ENCODE assay signal across 10 mouse cellular contexts in genomic region chr3:122073595-122073994, GRCm38 (mm10). TPM values are rescaled to one million over a fixed set of nuclear protein-coding genes. Genes with fewer than 3 reads are reported as not detected.
A peak's percentile ranks its signal among the peaks of the same experiment; 100 is the strongest.
DNase-seq lines count a peak whose midpoint lies in the region; ATAC-seq and TF ChIP-seq lines count a peak whose summit lies in the region.
"Had no signal": no experiment of that assay in that cellular context is flagged by ENCODE, and none has a peak within 500 bp of the region (broad histone marks: within the 10 kb centered on the region; RNA-seq: fewer than 3 reads in every experiment).

No protein-coding gene starts in this region.

- H3K27ac ChIP-seq in gastrocnemius, adult 2 months: peak overlapping the region; percentile 78
- H3K27ac ChIP-seq in kidney, embryonic 14.5 days (ENCODE audit: low read depth, low read length): peak overlapping the region; percentile 83; the same call in 1 of the 2 replicates
- H3K27ac ChIP-seq in hindbrain, postnatal 0 days: peak overlapping the region; percentile 66; the same call in 1 of the 2 replicates
- peak overlapping the region; percentile 69 for H3K27ac ChIP-seq in liver, embryonic 15.5 days (replicated peaks)
- H3K27ac ChIP-seq: forebrain, embryonic 12.5 days had no signal

- 60% methylated on average over 5 of the region's 5 CpGs for WGBS in kidney, embryonic 14.5 days
- 75% methylated on average over 5 of the region's 5 CpGs for WGBS in hindbrain, postnatal 0 days
- WGBS in liver, embryonic 15.5 days (ENCODE audit: insufficient replicate concordance): 60% methylated on average over 5 of the region's 5 CpGs

- no peak overlapping the region for H3K4me2 ChIP-seq in kidney, embryonic 14.5 days (replicated peaks; ENCODE audit: low read depth, low read length)
- no peak overlapping the region for H3K4me2 ChIP-seq in hindbrain, postnatal 0 days (ENCODE audit: low read depth, low read length)
- no peak overlapping the region for H3K4me2 ChIP-seq in liver, embryonic 15.5 days
- H3K4me2 ChIP-seq: forebrain, embryonic 12.5 days; midbrain, embryonic 13.5 days had no signal

- TF ChIP-seq CTCF in gastrocnemius, adult 2 months (IDR thresholded peaks at IDR 0.05): no peak
- TF ChIP-seq CTCF in hindbrain, postnatal 0 days (IDR thresholded peaks at IDR 0.05; ENCODE audit: low read depth): no peak

- ATAC-seq in kidney, embryonic 14.5 days (ENCODE audit: low FRiP score, low TSS enrichment): no peak
- ATAC-seq in hindbrain, postnatal 0 days: no peak
- no peak for ATAC-seq in liver, embryonic 15.5 days (ENCODE audit: insufficient read depth)
- no peak for ATAC-seq in erythroid progenitor cell, adult 5-6 weeks (replicated peaks; ENCODE audit: low FRiP score, poor library complexity, severe bottlenecking)

- no peak for DNase-seq in gastrocnemius, adult 2 months
- DNase-seq in gastrocnemius, postnatal 10 days: no peak
- DNase-seq in kidney, postnatal 4 days: no peak
- DNase-seq in hindbrain, postnatal 0 days (ENCODE audit: low spot score): no peak
- no peak for DNase-seq in cerebellum, adult 11-12 months

- H3K27me3 ChIP-seq in kidney, embryonic 14.5 days (ENCODE audit: control insufficient read depth, insufficient read depth, low read length): no peaks in the 10 kb centered on the region
- no peaks in the 10 kb centered on the region for H3K27me3 ChIP-seq in hindbrain, postnatal 0 days (ENCODE audit: insufficient read depth, low read length)
- H3K27me3 ChIP-seq in liver, embryonic 15.5 days: no peaks in the 10 kb centered on the region

- H3K4me1 ChIP-seq in kidney, embryonic 14.5 days (ENCODE audit: control insufficient read depth, insufficient read depth, low read length): peaks cover 31% of the 10 kb centered on the region
- no peaks in the 10 kb centered on the region; the same call in 1 of the 2 replicates for H3K4me1 ChIP-seq in hindbrain, postnatal 0 days (ENCODE audit: insufficient read depth, low read length)
- H3K4me1 ChIP-seq in liver, embryonic 15.5 days (replicated peaks): peaks cover 8% of the 10 kb centered on the region; the same call in 1 of the 2 replicates

- no peak overlapping the region for H3K9ac ChIP-seq in kidney, embryonic 14.5 days (ENCODE audit: low read depth, low read length)
- no peak overlapping the region for H3K9ac ChIP-seq in hindbrain, postnatal 0 days (replicated peaks; ENCODE audit: low read length)
- H3K9ac ChIP-seq in liver, embryonic 15.5 days: no peak overlapping the region
- H3K9ac ChIP-seq: forebrain, embryonic 12.5 days; midbrain, embryonic 13.5 days had no signal

- no peaks in the 10 kb centered on the region for H3K9me3 ChIP-seq in kidney, embryonic 14.5 days (ENCODE audit: control insufficient read depth, low read length)
- H3K9me3 ChIP-seq in hindbrain, postnatal 0 days (ENCODE audit: low read length): no peaks in the 10 kb centered on the region
- no peaks in the 10 kb centered on the region for H3K9me3 ChIP-seq in liver, embryonic 15.5 days (replicated peaks)
- H3K9me3 ChIP-seq: forebrain, embryonic 12.5 days; midbrain, embryonic 13.5 days had no signal

- intact Hi-C loops in gastrocnemius, adult 2 months (cut with DNase I): no loop called here

- no peaks in the 10 kb centered on the region for H3K36me3 ChIP-seq in kidney, embryonic 14.5 days (ENCODE audit: control insufficient read depth, insufficient read depth, low read length)
- H3K36me3 ChIP-seq in hindbrain, postnatal 0 days (ENCODE audit: insufficient read depth, low read length): no peaks in the 10 kb centered on the region
- no peaks in the 10 kb centered on the region for H3K36me3 ChIP-seq in liver, embryonic 15.5 days (replicated peaks)
- H3K36me3 ChIP-seq: forebrain, embryonic 12.5 days; midbrain, embryonic 13.5 days had no signal

- H3K4me3 ChIP-seq in gastrocnemius, adult 2 months: no peak overlapping the region
- no peak overlapping the region for H3K4me3 ChIP-seq in kidney, embryonic 14.5 days (ENCODE audit: low read length)
- no peak overlapping the region for H3K4me3 ChIP-seq in hindbrain, postnatal 0 days (ENCODE audit: low read length)
- no peak overlapping the region for H3K4me3 ChIP-seq in liver, embryonic 15.5 days (replicated peaks)
- H3K4me3 ChIP-seq: forebrain, embryonic 12.5 days; midbrain, embryonic 13.5 days had no signal

RNA-seq across cellular contexts. Expression of gene Abca4, which starts 29.4 kb away (rescaled TPM):
- total RNA-seq in gastrocnemius, adult 2 months (2021): under 1 TPM; 0.79 to 0.95 TPM
- 1 to 10 TPM; 1.8 to 2.3 TPM for total RNA-seq in gastrocnemius, postnatal 10 days (2021)
- 0.70 and 0.84 TPM in 2 replicates for polyA plus RNA-seq in kidney, embryonic 14.5 days (2014; fragmentation: Nextera tagmentation; extraction: Ambion mirVana)
- 8.7 and 11.7 TPM in 2 replicates for total RNA-seq in hindbrain, postnatal 0 days (2014; rRNA removed)
- polyA plus RNA-seq in hindbrain, postnatal 0 days (2015; fragmentation: Nextera tagmentation; extraction: Ambion mirVana): 3.9 and 4.8 TPM in 2 replicates
- polyA plus RNA-seq in liver, embryonic 15.5 days (2015; fragmentation: Nextera tagmentation; extraction: Ambion mirVana): 0.26 and 0.31 TPM in 2 replicates
- 1.8 TPM in 1 of 2 replicates, not detected in the other for total RNA-seq in erythroid progenitor cell, adult 5-6 weeks (2015; ENCODE audit: low replicate concordance)
- total RNA-seq in erythroid progenitor cell, adult 5-6 weeks (2017; ENCODE audit: low replicate concordance): not detected in 2 replicates
